Mouse (Mus musculus): ENCODE results near the gene Zfp352. TPM values are rescaled to one million over a fixed set of nuclear protein-coding genes. Genes with fewer than 3 reads are reported as not detected.
"Not testable (repeated sequence)": the region's sequence is repeated elsewhere in the genome, so short reads cannot be mapped to it uniquely, and the experiment has no call there.

Zfp352 gene
- polyA plus RNA-seq (2015; fragmentation: Nextera tagmentation; extraction: Ambion mirVana) = not detected in 2 replicates

DNA sequence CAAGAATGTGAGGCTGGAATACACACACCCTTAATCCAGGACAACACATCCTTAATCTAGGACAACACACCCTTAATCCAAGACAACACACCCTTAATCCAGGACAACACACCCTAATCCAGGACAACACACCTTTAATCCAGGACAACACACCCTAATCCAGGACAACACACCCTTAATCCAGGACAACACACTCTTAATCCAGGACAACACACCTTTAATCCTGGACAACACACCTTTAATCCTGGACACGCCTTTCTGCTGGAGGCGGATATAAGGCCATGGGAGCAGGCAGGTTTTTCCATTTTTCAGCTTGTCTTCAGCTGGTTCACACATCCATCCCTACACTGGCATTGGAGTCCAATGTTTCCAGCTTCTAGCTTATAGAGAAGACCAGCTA lies at the start of gene Zfp352:
Gene Zfp352 (plus strand): TSS at position 301 of the 400 bp plus-strand sequence.
- 86% methylated on average over 2 of the region's 2 CpGs for WGBS
- Histone ChIP-seq H3K4me2 (no peak within 1 kb of the TSS), H3K9ac (no peak within 1 kb of the TSS), H3K4me1 (no peaks in the 10 kb centered on the region), H3K27me3 (no peaks in the 10 kb centered on the region), H3K4me3 (no peak within 1 kb of the TSS), H3K27ac (no peak within 1 kb of the TSS), H3K36me3 (no peaks in the 10 kb centered on the region), H3K9me3 (no peaks in the 10 kb centered on the region)
- no peak for ATAC-seq (ENCODE audit: borderline replicate concordance, extremely low read depth, low FRiP score, low TSS enrichment)

- no peak overlapping the region for H3K9ac ChIP-seq
- no peak overlapping the region for H3K4me3 ChIP-seq
- no peaks in the 10 kb centered on the region for H3K4me1 ChIP-seq
- H3K27me3 ChIP-seq = no peaks in the 10 kb centered on the region
- ATAC-seq (ENCODE audit: borderline replicate concordance, extremely low read depth, low FRiP score, low TSS enrichment) = no peak
- WGBS = 75% methylated on average over 3 of the region's 3 CpGs
- no peaks in the 10 kb centered on the region for H3K36me3 ChIP-seq
- H3K9me3 ChIP-seq = no peaks in the 10 kb centered on the region
- no peak overlapping the region for H3K4me2 ChIP-seq
- no peak overlapping the region for H3K27ac ChIP-seq
Observed at GRCm38 (mm10) chr4:90170890-90171483, 47.6 kb upstream of the Zfp352 start.

DNA sequence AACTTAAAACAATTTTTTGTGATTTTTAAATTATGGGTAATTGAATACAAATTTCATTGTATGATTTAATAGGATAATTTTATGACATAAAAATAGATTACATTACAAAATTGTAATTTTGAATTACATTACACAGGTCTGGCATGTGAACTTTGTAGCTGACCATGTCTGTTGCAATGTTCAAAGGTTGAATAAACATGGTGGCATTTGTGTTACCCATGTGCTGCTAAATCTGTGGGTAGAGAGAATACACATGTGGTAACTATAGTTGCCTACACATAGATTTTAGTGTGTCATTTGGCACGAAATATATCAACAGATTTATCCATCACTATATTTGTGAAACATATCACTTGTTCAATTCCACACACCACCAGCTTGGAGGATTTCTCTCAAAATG lies 44.6 kb upstream of the Zfp352 start:
- Histone ChIP-seq H3K4me1 (no peaks in the 10 kb centered on the region), H3K9me3 (no peaks in the 10 kb centered on the region)
- WGBS = 59% methylated on average over 1 of the region's 1 CpGs

GRCm38 (mm10) chr4:90203421-90203820 lies 15.2 kb upstream of the Zfp352 start:
- Histone ChIP-seq H3K4me1 (no peaks in the 10 kb centered on the region), H3K9me3 (no peaks in the 10 kb centered on the region), H3K27me3 (no peaks in the 10 kb centered on the region), H3K27ac (no peak overlapping the region), H3K4me3 (no peak overlapping the region), H3K4me2 (no peak overlapping the region), H3K36me3 (no peaks in the 10 kb centered on the region), H3K9ac (no peak overlapping the region)
- ATAC-seq (ENCODE audit: borderline replicate concordance, extremely low read depth, low FRiP score, low TSS enrichment) = no peak
- 79% methylated on average over 5 of the region's 5 CpGs for WGBS

More for the DNA sequence above, 44.6 kb upstream of the Zfp352 start:
- ATAC-seq (ENCODE audit: borderline replicate concordance, extremely low read depth, low FRiP score, low TSS enrichment) = no peak
- Histone ChIP-seq H3K27ac (no peak overlapping the region), H3K27me3 (no peaks in the 10 kb centered on the region), H3K4me2 (no peak overlapping the region), H3K4me3 (no peak overlapping the region), H3K9ac (no peak overlapping the region), H3K36me3 (no peaks in the 10 kb centered on the region)

GRCm38 (mm10) chr4:90211475-90211874 lies 7.1 kb upstream of the Zfp352 start:
- Histone ChIP-seq H3K36me3 (no peaks in the 10 kb centered on the region), H3K9ac (no peak overlapping the region), H3K27me3 (no peaks in the 10 kb centered on the region), H3K4me1 (no peaks in the 10 kb centered on the region), H3K27ac (no peak overlapping the region), H3K4me3 (no peak overlapping the region), H3K4me2 (no peak overlapping the region), H3K9me3 (no peaks in the 10 kb centered on the region)
- no peak for ATAC-seq (ENCODE audit: borderline replicate concordance, extremely low read depth, low FRiP score, low TSS enrichment)
- WGBS = 59% methylated on average over 1 of the region's 1 CpGs

DNA sequence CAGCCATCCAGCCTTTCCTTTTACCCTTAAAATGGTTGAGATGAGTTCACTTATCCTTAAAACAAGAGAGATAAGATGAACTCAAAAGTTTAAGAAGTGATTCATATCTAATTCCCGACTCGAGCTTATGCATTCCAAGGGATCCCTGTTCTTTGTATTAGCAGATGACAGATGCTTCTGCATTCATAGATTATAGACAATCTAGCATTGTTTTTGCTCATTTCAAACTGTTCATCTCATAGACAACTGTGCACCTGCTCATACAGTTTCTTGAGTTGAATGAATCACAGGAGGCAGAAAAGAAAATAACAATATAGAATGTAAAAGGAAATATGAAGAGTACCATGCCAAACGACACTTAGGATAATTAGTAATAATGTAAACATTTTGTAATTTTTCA lies 6.5 kb upstream of the Zfp352 start:
- Histone ChIP-seq H3K4me2 (no peak overlapping the region), H3K4me3 (no peak overlapping the region), H3K9me3 (no peaks in the 10 kb centered on the region), H3K4me1 (no peaks in the 10 kb centered on the region), H3K27me3 (no peaks in the 10 kb centered on the region), H3K9ac (no peak overlapping the region), H3K36me3 (no peaks in the 10 kb centered on the region), H3K27ac (no peak overlapping the region)
- ATAC-seq (ENCODE audit: borderline replicate concordance, extremely low read depth, low FRiP score, low TSS enrichment) = no peak
- 61% methylated on average over 3 of the region's 3 CpGs for WGBS

GRCm38 (mm10) chr4:90235646-90236045 lies 17.0 kb downstream of the Zfp352 start:
- not testable (repeated sequence) for H3K4me1 ChIP-seq; H3K27ac ChIP-seq; H3K36me3 ChIP-seq; H3K4me3 ChIP-seq; ATAC-seq (ENCODE audit: borderline replicate concordance, extremely low read depth, low FRiP score, low TSS enrichment); H3K4me2 ChIP-seq; H3K9ac ChIP-seq; H3K9me3 ChIP-seq; H3K27me3 ChIP-seq
- 84% methylated on average over 5 of the region's 5 CpGs for WGBS

GRCm38 (mm10) chr4:90269781-90270180 lies 51.2 kb downstream of the Zfp352 start:
- H3K27ac ChIP-seq = no peak overlapping the region
- H3K4me2 ChIP-seq = no peak overlapping the region
- H3K27me3 ChIP-seq = no peaks in the 10 kb centered on the region
- no peak for ATAC-seq (ENCODE audit: borderline replicate concordance, extremely low read depth, low FRiP score, low TSS enrichment)
- H3K9ac ChIP-seq = no peak overlapping the region
- no peak overlapping the region for H3K4me3 ChIP-seq
- H3K4me1 ChIP-seq = no peaks in the 10 kb centered on the region
- H3K36me3 ChIP-seq = no peaks in the 10 kb centered on the region
- no peaks in the 10 kb centered on the region; the same call in 1 of the 2 replicates for H3K9me3 ChIP-seq

All from lung, embryonic 15.5 days (tissue).